Mouse (Mus musculus) neural tube, embryonic 14.5 days (tissue): ENCODE results near the gene Anp32a. TPM values are rescaled to one million over a fixed set of nuclear protein-coding genes. Genes with fewer than 3 reads are reported as not detected.

Experiments used
- ATAC-seq: fragments of 200-750 bp; cut with Nextera tagmentation; 2 replicates; pipeline ENCODE4 v1.8.0; 2017; ENCODE audit warnings: low read depth, mild to moderate bottlenecking, moderate TSS enrichment, moderate library complexity
- H3K27ac ChIP-seq: fragments of 300-500 bp; sonication (generic); 2 replicates; pipeline ENCODE4 v1.5.1; 2014; ENCODE audit warnings: low read depth, mild to moderate bottlenecking, control low read depth, low read length, moderate library complexity, mixed read lengths
- H3K27me3 ChIP-seq: fragments of 300-500 bp; sonication (generic); 2 replicates; pipeline ENCODE4 v1.6.1; 2014; ENCODE audit warnings: low read length; ENCODE audit not compliant: control insufficient read depth, insufficient read depth
- H3K36me3 ChIP-seq: fragments of 300-500 bp; sonication (generic); 2 replicates; pipeline ENCODE4 v1.6.1; 2014; ENCODE audit warnings: low read length, mixed read lengths; ENCODE audit not compliant: control insufficient read depth, insufficient read depth
- H3K4me1 ChIP-seq: fragments of 300-500 bp; sonication (generic); 2 replicates; pipeline ENCODE4 v1.6.1; 2014; ENCODE audit warnings: low read length; ENCODE audit not compliant: control insufficient read depth, insufficient read depth
- H3K4me2 ChIP-seq: fragments of 300-500 bp; sonication (generic); 2 replicates; pipeline ENCODE4 v1.6.1; 2014; ENCODE audit warnings: mild to moderate bottlenecking, low read depth, low read length, control low read depth
- H3K4me3 ChIP-seq: fragments of 300-500 bp; sonication (generic); 2 replicates; pipeline ENCODE4 v1.5.1; 2014; ENCODE audit warnings: low read depth, low read length, control low read depth, mixed read lengths
- H3K9ac ChIP-seq: fragments of 300-500 bp; sonication (generic); replicated peaks from 2 replicates; pipeline ENCODE4 v1.6.1; 2014; ENCODE audit warnings: low read depth, mild to moderate bottlenecking, control low read depth, low read length, mixed read lengths
- H3K9me3 ChIP-seq: fragments of 300-500 bp; sonication (generic); 2 replicates; pipeline ENCODE4 v1.6.1; 2016; ENCODE audit warnings: low read length; ENCODE audit not compliant: control insufficient read depth
- WGBS: fragments of 180-500 bp; shearing (Covaris S2); extraction: QIAGEN DNeasy Blood & Tissue Kit; methylation state at CpG from one replicate; pipeline ENCODE4 v1.1.7; 2014; 5-methylcytosine and 5-hydroxymethylcytosine counted together
- polyA plus RNA-seq: library from polyadenylated mRNA; unstranded; fragments of >200 nt; fragmentation: Nextera tagmentation; extraction: Ambion mirVana; gene quantifications from 2 replicates; pipeline ENCODE4 v1.2.1, GENCODE M21; 2014

Gene Anp32a
- polyA plus RNA-seq, 1 experiment from 2014 or later: 69.7 TPM

DNA sequence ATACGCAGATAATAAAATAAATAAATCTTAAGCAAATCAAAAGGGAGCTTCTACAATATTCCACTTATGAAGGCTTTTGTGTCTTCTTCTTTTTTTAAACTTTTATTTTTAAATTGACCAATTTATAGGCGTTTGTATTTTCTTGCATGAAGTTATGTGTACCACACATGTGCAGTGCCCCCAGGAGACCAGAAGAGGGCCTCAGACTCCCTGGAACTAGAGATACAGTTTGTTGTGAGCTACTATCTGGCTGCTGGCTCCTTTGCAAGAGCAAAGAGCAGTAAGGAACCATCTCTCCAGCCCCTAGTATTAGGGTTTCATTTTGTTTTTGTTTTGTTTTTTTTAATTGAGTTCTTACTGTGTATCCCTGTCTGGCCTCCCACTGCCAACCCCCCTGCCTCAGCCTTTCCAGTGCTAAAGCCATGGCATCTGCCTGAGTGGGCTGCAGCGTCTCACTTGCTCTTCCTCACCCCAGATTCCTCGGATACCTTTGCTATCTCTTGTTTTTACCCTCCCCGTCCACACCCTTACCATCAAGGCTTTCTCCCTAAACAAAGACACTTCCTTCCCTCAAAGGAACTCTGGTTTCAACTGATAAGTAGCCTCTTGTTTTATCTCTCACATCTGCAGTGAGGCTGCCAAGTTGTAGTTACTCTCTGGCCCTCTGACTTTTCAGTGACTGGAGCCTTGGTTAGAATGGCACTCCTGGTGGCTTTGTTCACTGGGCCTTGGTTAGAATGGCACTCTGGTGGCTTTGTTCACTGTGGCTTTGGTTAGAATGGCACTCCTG is 66.5 kb downstream of the Anp32a start:
- Histone ChIP-seq H3K9ac (no peak overlapping the region), H3K4me3 (no peak overlapping the region), H3K9me3 (no peaks in the 10 kb centered on the region), H3K27ac (no peak overlapping the region), H3K36me3 (no peaks in the 10 kb centered on the region), H3K27me3 (no peaks in the 10 kb centered on the region), H3K4me2 (no peak overlapping the region), H3K4me1 (no peaks in the 10 kb centered on the region)
- no peak for ATAC-seq
- WGBS: 86% methylated on average over 5 of the region's 5 CpGs

DNA sequence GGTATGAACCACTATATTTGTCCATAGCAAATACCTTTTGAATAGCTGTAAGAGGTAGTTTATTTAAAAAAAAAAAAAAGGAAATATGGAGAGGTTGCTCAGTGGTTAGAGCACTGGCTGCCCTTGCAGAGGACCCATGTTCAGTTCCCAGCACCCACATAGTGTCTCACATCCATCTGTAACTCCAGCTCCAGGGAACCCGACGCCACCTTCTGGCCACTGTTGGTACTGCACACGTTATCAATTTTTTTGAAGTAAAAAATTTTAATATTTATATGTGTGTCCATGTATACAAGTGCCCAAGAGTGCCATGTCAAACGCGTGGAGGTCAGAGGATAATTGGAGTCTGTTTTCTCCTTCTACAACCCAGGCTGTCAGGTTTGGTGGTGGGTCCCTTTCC is 77.6 kb downstream of the Anp32a start:
- no peaks in the 10 kb centered on the region for H3K27me3 ChIP-seq
- no peaks in the 10 kb centered on the region for H3K9me3 ChIP-seq
- WGBS: 68% methylated on average over 5 of the region's 5 CpGs
- H3K4me1 ChIP-seq: 0 out of 2 replicates have a peak, but pooled peaks cover 3% of the 10 kb centered on the region
- H3K9ac ChIP-seq: no peak overlapping the region
- no peaks in the 10 kb centered on the region for H3K36me3 ChIP-seq
- no peak for ATAC-seq
- H3K4me3 ChIP-seq: no peak overlapping the region
- no peak overlapping the region for H3K4me2 ChIP-seq
- H3K27ac ChIP-seq: no peak overlapping the region

DNA sequence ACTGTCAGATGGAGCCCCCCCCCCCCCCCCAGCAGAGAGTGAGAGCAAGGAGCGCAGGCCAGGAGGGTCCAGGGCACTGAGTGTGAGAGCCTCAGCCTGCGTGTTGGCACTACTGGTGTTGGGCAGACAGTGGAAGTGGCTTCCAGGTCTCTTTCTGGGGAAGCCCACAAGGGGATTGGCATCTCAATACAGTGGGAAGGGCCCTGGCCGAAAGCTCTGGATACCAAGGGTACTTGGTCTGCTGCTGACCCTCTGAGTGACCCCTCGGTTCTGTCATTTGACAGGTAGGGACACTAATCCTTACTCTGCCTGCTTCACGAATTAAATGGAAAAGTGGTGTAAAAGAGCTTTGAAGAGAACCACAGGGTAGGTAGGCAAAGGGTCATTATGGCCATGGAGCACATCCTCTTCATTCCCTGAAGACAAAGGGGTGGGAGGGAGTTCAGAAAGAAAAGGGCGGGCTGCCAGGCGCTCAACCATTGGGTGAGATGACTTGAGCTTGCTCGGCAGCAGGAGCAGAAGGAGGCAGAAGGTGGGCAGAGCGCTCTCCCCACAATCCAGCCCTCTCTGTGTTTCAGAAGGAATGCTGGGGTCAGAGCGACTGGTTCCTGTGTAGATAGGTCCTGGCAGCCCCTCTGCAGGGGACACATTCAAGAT is 79.3 kb downstream of the Anp32a start:
- Histone ChIP-seq H3K9me3 (no peaks in the 10 kb centered on the region), H3K4me2 (no peak overlapping the region), H3K4me1 (no peaks in the 10 kb centered on the region), H3K9ac (no peak overlapping the region), H3K36me3 (peaks cover 6% of the 10 kb centered on the region; the same call in 1 of the 2 replicates), H3K27ac (no peak overlapping the region), H3K27me3 (no peaks in the 10 kb centered on the region), H3K4me3 (no peak overlapping the region)
- no peak for ATAC-seq
- 17% methylated on average over 9 of the region's 10 CpGs for WGBS

DNA sequence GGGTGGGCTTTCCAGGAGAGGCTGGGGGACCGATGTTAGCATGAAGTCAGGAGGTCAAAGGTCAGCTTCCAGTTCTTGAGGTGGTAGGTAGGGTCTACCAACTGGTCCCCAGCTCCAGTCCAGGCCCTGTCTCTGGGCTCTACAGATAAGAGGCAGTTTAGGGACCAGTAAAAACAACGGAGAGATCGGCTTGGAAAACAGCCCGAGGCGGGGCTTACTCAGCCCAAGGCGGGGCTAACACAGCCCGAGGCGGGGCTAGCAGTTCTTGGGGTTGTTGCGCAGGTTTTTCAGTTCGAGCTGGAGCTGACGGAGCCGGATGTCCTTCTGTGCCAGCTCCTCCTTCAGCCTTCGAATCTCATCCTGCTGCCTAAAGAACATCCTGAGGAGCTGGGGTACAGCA is 79.9 kb downstream of the Anp32a start:
- H3K27ac ChIP-seq: no peak overlapping the region
- H3K36me3 ChIP-seq: peaks cover 6% of the 10 kb centered on the region; the same call in 1 of the 2 replicates
- H3K9me3 ChIP-seq: no peaks in the 10 kb centered on the region
- H3K4me1 ChIP-seq: no peaks in the 10 kb centered on the region
- no peaks in the 10 kb centered on the region for H3K27me3 ChIP-seq
- H3K4me2 ChIP-seq: no peak overlapping the region
- H3K4me3 ChIP-seq: no peak overlapping the region
- 5% methylated on average over 13 of the region's 13 CpGs for WGBS
- no peak overlapping the region for H3K9ac ChIP-seq
- no peak for ATAC-seq

DNA sequence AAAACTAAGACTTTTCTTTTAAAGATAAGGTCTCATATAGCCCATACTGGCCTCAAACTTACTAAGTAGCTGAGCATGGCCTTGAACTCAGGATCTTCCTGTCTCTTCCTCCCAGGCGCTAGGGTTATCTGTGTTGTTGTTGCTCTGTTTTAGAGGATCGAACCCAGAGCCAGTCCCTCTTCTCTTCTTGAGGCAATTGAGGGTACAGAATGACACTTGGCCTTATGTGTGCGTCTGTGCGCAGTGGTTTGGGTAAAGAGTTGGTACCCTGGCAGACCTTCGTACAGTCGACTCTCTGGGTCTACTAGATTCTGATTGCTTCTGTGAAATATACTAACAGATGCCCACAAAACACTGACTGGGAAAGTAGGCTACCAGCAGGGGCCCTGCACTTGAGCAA is 80.8 kb downstream of the Anp32a start:
- WGBS: 97% methylated on average over 6 of the region's 6 CpGs
- Histone ChIP-seq H3K27me3 (no peaks in the 10 kb centered on the region), H3K36me3 (peaks cover 9% of the 10 kb centered on the region; the same call in 1 of the 2 replicates), H3K4me1 (no peaks in the 10 kb centered on the region), H3K27ac (no peak overlapping the region), H3K4me2 (no peak overlapping the region), H3K4me3 (no peak overlapping the region), H3K9ac (no peak overlapping the region), H3K9me3 (no peaks in the 10 kb centered on the region)
- ATAC-seq: no peak

DNA sequence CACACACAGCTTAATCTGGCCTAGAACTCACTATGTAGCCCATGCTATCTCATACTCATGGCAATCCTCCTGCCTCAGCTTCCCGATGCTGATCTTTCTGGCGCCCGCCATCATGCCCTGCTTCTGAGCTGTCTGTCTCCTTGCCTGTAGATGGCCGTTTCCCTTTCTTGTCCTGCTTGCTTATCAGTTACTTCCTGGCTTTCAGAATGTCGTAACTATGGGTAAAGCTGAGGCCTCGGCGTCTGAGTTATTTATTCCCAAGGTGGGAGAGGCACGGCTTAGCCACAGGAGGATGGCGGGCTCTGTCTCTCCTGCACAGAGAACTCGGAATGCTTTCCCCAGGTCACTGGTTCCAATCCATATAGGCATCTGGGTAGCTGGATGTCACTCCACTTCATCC is 81.8 kb downstream of the Anp32a start:
- H3K27ac ChIP-seq: no peak overlapping the region
- 93% methylated on average over 10 of the region's 10 CpGs for WGBS
- no peaks in the 10 kb centered on the region for H3K9me3 ChIP-seq
- no peak for ATAC-seq
- no peaks in the 10 kb centered on the region for H3K4me1 ChIP-seq
- H3K4me2 ChIP-seq: no peak overlapping the region
- peaks cover 13% of the 10 kb centered on the region; the same call in 1 of the 2 replicates for H3K36me3 ChIP-seq
- H3K4me3 ChIP-seq: no peak overlapping the region
- H3K27me3 ChIP-seq: no peaks in the 10 kb centered on the region
- no peak overlapping the region for H3K9ac ChIP-seq

DNA sequence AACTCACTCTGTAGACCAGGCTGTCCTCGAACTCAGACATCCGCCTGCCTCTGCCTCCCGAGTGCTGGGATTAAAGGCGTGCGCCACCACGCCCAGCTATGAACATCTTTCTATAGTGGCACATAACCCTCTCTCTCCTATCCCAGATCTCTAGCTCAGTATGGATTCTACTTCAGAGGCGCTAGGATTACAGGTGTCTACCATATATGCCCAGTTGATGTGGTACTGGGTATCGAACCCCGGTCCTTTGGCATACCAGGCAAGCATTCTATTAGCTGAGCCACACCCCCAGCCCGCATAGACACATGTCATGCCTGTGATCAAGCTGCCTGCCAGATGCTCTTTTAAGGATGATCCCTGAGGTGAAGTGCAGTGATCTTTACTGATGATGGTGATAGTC is 82.8 kb downstream of the Anp32a start:
- Histone ChIP-seq H3K9ac (no peak overlapping the region; the same call in 1 of the 2 replicates), H3K27ac (no peak overlapping the region), H3K4me3 (no peak overlapping the region), H3K9me3 (no peaks in the 10 kb centered on the region), H3K4me1 (no peaks in the 10 kb centered on the region), H3K36me3 (peaks cover 22% of the 10 kb centered on the region), H3K27me3 (no peaks in the 10 kb centered on the region), H3K4me2 (no peak overlapping the region)
- 96% methylated on average over 10 of the region's 10 CpGs for WGBS
- ATAC-seq: no peak

DNA sequence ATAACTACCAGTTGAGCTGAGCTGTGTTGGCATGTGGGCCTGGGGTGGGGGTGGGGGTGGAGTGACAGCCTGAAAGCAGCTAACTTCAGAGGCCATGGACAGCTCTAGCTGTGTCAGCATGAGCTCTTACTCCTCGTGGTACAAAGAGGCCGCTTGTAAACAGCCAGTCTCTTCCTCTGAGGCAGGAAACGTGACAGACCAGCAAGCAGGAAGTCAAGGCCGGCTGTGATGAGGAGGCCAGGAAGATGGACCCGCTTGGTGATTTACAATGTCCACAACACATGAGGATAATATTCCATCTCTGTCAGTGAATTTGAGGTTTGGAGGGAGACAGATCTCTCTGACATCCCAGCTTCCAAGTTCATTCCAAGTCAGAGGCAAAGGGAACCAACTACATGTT is 84.2 kb downstream of the Anp32a start:
- 69% methylated on average over 5 of the region's 5 CpGs for WGBS
- Histone ChIP-seq H3K27ac (no peak overlapping the region), H3K27me3 (no peaks in the 10 kb centered on the region), H3K36me3 (peaks cover 27% of the 10 kb centered on the region), H3K9me3 (no peaks in the 10 kb centered on the region), H3K4me3 (no peak overlapping the region), H3K4me2 (no peak overlapping the region), H3K9ac (no peak overlapping the region), H3K4me1 (no peaks in the 10 kb centered on the region)
- no peak for ATAC-seq

DNA sequence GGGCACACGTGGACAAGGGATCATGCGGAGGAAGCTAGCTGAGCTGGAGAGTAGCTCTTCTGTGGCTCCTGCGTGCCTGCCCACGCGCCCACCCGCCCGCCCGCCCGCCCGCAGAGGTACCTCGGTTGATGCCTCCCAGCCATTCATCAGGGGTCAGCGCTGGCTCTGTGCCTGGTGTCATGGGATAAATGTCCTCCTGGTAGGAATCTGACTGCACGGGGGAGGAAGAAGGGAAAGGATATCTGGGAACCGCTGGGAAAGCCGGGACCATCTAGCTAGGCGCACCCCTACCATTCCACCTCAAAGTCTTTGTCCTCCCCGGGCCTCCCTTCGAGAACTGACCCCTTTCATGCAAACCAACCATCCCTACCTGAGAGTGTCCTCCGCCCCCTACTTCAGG is 84.9 kb downstream of the Anp32a start:
- ATAC-seq: no peak
- H3K27ac ChIP-seq: no peak overlapping the region
- H3K9me3 ChIP-seq: no peaks in the 10 kb centered on the region
- no peaks in the 10 kb centered on the region for H3K4me1 ChIP-seq
- H3K9ac ChIP-seq: no peak overlapping the region
- H3K36me3 ChIP-seq: peaks cover 33% of the 10 kb centered on the region
- no peaks in the 10 kb centered on the region for H3K27me3 ChIP-seq
- no peak overlapping the region for H3K4me3 ChIP-seq
- WGBS: 91% methylated on average over 17 of the region's 19 CpGs
- no peak overlapping the region for H3K4me2 ChIP-seq
